Mouse (Mus musculus): Measurements from ENCODE around the gene Pik3ca. TPM values are rescaled to one million over a fixed set of nuclear protein-coding genes. Genes with fewer than 3 reads are reported as not detected.

The Pik3ca gene
- polyA plus RNA-seq, 1 experiment from 2014 or later, result 10.3 TPM

DNA sequence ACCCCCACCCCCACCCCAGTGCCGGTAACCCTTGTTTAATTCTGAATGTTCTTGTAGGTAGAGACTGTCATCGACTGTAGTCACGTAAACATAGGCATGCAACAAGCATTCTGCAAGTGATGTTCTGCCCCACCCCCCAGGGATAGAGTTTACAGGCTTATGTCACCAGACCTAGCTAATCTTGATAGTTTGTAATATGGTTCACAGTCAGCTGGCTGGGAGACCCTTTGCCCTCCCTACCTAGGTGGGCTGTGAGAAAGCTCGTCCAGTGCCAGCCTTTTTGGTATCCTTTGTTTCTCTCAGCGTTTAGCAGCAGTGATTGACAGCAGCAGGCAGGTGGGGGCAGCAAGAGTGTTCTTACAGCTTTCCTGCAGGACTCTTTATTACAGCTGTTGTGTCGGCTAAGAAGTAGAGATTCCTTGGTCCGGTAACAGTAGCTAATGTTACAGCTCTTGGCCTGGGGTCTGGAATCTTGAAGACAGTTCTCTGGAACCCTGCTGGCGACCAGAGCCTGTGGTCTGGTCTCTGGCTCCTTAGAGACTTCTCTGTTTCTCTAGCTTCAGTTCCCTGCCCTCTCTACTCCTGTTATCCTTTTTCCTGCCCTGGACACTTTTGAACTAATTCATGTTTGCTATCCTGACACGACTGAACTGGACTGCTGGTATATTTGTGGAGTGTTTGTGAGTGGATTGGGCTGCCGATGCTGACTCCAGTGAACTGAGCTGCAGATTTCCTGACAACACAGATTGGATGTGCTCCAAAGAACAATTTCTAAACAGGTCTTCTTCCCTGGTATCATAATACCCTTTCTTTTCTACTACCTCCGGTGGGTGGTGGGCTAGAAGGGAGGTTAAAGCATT lies 109.1 kb downstream of the Pik3ca start:
- Histone ChIP-seq H3K27me3 (no peaks in the 10 kb centered on the region), H3K36me3 (no peaks in the 10 kb centered on the region), H3K4me2 (replicated peaks) (no peak overlapping the region), H3K9ac (no peak overlapping the region), H3K4me3 (replicated peaks) (no peak overlapping the region), H3K9me3 (replicated peaks) (no peaks in the 10 kb centered on the region), H3K4me1 (peaks cover 16% of the 10 kb centered on the region), H3K27ac (replicated peaks) (no peak overlapping the region)
- WGBS, result 49% methylated on average over 11 of the region's 11 CpGs
- no peak for ATAC-seq (ENCODE audit: insufficient number of reproducible peaks, low FRiP score, low TSS enrichment, low read depth)

DNA sequence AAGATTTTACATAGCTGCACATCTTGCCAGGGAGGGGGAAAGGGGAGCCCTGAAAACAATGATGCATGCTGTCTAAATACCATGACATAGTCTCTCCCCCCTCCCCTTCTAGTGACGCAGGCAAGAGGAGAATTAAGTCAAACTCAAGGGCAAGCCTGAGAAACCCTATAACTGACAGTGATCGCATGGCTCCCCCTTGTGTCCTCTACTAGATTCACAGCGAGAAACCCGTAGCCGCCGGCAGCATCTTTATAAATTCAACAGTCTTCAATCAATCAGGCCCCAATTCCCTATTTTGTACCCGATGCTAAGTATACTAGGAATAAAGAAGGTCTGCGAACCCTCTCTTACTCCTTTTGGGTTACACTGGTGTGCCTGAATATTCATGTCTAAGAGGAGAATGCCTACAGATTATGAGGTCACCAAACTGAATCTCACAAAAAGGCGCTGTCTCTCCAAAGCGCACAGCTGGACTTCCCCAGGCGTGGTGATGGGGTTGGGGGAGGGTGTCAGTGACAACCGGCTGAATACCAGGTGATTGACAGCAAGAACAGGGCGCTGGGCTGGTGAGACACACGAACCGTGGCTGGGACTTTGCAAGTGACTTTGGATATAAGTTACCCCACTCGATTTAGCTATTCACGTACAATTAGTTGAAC lies 111.3 kb downstream of the Pik3ca start:
- Histone ChIP-seq H3K9ac (no peak overlapping the region), H3K27me3 (no peaks in the 10 kb centered on the region), H3K4me2 (replicated peaks) (peak overlapping the region; percentile 75), H3K36me3 (no peaks in the 10 kb centered on the region), H3K27ac (replicated peaks) (no peak overlapping the region), H3K9me3 (replicated peaks) (no peaks in the 10 kb centered on the region), H3K4me3 (replicated peaks) (peak overlapping the region; percentile 22), H3K4me1 (peaks cover 21% of the 10 kb centered on the region)
- ATAC-seq (ENCODE audit: insufficient number of reproducible peaks, low FRiP score, low TSS enrichment, low read depth), result no peak
- under 1% methylated on average over 17 of the region's 17 CpGs for WGBS

DNA sequence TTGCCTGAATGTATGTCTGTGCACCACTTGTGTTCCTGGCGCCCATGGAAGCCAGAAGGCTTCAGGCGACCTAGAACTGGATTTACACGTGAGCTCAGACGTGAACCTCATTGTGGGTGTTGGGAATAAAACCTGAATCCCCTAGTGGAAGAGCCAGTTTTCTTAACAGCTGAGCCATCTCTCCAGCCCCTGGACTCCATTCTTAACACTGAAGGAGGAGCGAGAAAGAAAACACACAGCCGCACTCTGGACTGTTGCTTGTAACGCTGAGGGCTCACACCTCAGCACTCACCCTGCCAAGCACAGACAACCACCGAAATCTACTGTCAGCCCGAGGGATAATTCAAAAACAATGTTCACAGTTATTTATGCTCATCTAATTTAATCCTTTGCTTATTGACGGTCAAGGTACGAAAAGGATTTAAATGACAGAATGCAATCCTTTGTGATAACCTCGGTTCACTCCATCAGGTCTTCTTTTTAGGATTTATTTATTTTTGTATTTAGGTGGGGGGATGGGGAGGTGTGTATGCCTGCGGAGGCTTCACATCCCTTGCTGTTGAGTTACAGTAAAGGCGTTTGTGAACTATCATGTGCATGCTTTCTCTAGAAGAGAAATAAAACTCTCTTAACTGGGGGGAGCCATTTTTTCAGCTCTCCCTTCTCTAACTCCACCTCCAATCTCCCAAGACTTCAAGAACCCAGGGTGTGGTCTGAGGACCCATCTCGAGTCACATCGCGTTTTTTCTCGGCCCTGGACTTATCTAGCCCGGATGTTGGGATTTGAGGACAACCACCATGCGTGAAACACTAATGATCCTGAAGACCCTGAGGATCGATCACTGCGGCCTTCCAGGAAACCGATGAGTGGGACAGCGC lies 112.3 kb downstream of the Pik3ca start, which contains the start of gene Zfp639:
TSS of gene Zfp639 (plus strand) at position 764 of the 879 bp plus-strand sequence.
- Histone ChIP-seq H3K9ac (peak within 1 kb of the TSS; percentile 86), H3K4me1 (peaks cover 21% of the 10 kb centered on the region), H3K4me2 (replicated peaks) (peak within 1 kb of the TSS; percentile 75), H3K36me3 (peaks cover 2% of the 10 kb centered on the region; the same call in 1 of the 2 replicates), H3K27ac (replicated peaks) (peak within 1 kb of the TSS; percentile 88), H3K27me3 (no peaks in the 10 kb centered on the region), H3K9me3 (replicated peaks) (no peaks in the 10 kb centered on the region), H3K4me3 (replicated peaks) (peak within 1 kb of the TSS; percentile 93)
- ATAC-seq (ENCODE audit: insufficient number of reproducible peaks, low FRiP score, low TSS enrichment, low read depth), result no peak; the same call in 1 of the 2 replicates
- WGBS, result 6% methylated on average over 24 of the region's 24 CpGs

DNA sequence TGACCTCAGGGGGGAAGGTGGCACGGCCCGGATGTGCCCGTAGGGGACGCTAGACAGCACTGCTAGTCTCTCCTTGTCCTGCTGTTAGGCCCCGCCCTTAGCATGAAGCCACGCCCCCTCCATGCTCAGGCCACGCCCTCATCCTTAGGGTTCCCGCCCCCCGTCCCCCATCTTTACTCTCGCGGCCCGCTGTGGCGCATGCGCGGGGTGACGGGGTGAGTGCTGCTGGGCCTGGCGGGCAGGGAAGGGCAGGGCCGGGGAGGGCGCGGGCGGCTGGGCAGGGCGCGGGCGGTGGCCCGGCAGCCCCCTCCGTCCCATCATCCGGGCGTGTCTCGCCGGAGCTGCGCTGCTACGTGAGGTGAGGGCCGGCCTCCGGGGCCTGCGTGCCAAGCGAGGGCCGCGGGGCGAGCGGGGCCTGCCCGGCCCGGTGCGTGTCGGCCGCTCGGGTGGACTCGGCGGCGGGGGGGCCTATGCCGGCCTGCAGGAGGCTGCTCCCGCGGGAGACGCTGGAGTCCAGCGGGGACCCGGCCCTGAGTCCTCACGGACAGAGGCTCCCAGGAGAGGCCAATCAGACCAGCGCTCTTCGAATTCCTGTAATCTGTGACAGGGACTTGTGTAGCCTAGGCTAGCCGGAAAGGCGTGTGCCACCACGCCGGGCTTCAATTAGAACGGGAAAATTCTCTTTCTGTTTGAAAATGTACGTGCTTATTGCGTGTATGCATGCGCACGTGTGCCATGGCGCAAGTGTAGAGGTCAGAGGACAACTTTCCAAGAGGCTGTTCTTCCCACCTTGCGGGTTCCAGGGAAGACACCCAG lies 113.1 kb downstream of the Pik3ca start:
- Histone ChIP-seq H3K36me3 (peaks cover 6% of the 10 kb centered on the region; the same call in 1 of the 2 replicates), H3K4me2 (replicated peaks) (peak overlapping the region; percentile 75), H3K27me3 (no peaks in the 10 kb centered on the region), H3K4me3 (replicated peaks) (peak overlapping the region; percentile 93), H3K9ac (peak overlapping the region; percentile 86), H3K4me1 (peaks cover 21% of the 10 kb centered on the region), H3K27ac (replicated peaks) (peak overlapping the region; percentile 88), H3K9me3 (replicated peaks) (no peaks in the 10 kb centered on the region)
- under 1% methylated on average over 69 of the region's 69 CpGs for WGBS
- ATAC-seq (ENCODE audit: insufficient number of reproducible peaks, low FRiP score, low TSS enrichment, low read depth), result peak; percentile 91

DNA sequence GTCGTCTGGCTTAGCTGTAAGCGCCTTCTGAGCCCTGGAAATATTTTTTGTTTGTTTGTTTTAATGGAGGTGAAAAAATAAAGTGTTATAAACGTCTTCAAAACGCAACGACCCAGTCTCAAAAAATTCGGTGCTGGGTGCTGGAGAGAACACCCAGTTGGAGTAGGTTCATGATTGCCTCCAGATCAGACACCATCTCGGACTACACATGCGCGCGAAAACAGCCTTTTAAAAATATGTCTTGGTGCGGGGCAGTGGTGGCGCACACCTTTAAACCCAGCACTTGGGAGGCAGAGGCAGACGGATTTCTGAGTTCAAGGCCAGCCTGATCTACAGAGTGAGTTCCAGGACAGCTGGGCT lies 113.7 kb downstream of the Pik3ca start:
- peak overlapping the region; percentile 93 for H3K4me3 ChIP-seq (replicated peaks)
- H3K36me3 ChIP-seq, result peaks cover 12% of the 10 kb centered on the region; the same call in 1 of the 2 replicates
- peak overlapping the region; percentile 75 for H3K4me2 ChIP-seq (replicated peaks)
- peak overlapping the region; percentile 88; the same call in 1 of the 2 replicates for H3K27ac ChIP-seq (replicated peaks)
- peak overlapping the region; percentile 86 for H3K9ac ChIP-seq
- no peaks in the 10 kb centered on the region for H3K27me3 ChIP-seq
- H3K9me3 ChIP-seq (replicated peaks), result no peaks in the 10 kb centered on the region
- WGBS, result 2% methylated on average over 13 of the region's 13 CpGs
- ATAC-seq (ENCODE audit: insufficient number of reproducible peaks, low FRiP score, low TSS enrichment, low read depth), result no peak
- H3K4me1 ChIP-seq, result peaks cover 21% of the 10 kb centered on the region

DNA sequence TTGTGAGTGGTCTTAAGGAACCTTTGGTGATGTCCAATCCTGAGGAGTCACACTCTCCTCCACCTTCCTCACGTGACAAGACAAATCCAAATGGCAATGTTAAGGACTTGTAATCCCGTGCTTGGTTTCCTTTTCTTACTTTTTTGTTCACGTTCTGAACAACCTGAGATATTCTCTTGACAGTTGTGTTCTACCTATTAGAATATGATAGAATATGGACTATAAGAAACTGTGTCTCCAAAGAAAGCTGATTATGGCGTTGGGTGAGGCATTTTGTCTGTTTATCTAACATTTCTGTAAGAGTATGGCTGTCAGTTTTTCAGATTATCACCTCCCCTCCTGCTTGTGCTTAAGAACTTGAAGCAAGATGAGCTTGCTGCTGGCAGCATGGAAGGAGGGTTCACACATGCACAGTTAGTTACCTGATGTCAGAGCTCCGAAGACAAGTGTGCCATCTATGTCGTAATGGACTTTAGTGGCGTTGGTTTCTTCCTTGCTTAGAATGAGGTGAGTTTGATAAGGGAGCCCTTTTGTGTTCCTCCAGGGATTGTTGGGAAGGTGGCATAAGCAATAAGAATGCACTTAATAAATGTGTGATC lies 115.3 kb downstream of the Pik3ca start:
- no peak for ATAC-seq (ENCODE audit: insufficient number of reproducible peaks, low FRiP score, low TSS enrichment, low read depth)
- Histone ChIP-seq H3K4me1 (peaks cover 21% of the 10 kb centered on the region), H3K36me3 (peaks cover 26% of the 10 kb centered on the region), H3K27ac (replicated peaks) (no peak overlapping the region), H3K4me3 (replicated peaks) (no peak overlapping the region), H3K4me2 (replicated peaks) (no peak overlapping the region), H3K27me3 (no peaks in the 10 kb centered on the region), H3K9ac (no peak overlapping the region), H3K9me3 (replicated peaks) (no peaks in the 10 kb centered on the region)
- WGBS, result 89% methylated on average over 7 of the region's 7 CpGs

DNA sequence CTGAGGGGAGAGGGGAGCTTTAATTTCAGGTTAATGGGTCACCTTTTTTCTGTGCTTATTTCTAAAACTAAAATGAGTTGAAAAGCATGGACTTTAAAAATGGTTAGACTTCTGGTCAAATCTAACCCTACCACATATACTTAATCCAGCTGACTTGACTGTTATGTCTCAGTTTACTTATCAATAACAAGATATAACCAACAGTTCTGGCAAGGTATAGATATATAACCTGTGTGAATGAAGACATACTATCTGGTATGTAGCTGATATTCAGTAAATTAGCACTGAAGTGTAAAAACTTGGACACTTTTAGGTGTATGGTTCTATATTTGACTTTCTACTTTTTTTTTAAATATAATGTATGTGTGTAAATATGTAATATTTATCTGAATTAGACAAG lies 116.1 kb downstream of the Pik3ca start:
- Histone ChIP-seq H3K4me3 (replicated peaks) (no peak overlapping the region), H3K36me3 (peaks cover 31% of the 10 kb centered on the region), H3K4me1 (peaks cover 20% of the 10 kb centered on the region), H3K27ac (replicated peaks) (no peak overlapping the region), H3K27me3 (no peaks in the 10 kb centered on the region), H3K4me2 (replicated peaks) (no peak overlapping the region), H3K9ac (no peak overlapping the region), H3K9me3 (replicated peaks) (no peaks in the 10 kb centered on the region)
- ATAC-seq (ENCODE audit: insufficient number of reproducible peaks, low FRiP score, low TSS enrichment, low read depth), result no peak

Other genes with a start within 250 kb of the Pik3ca start
- gene Zmat3, start 31.7 kb upstream of the Pik3ca start, polyA plus RNA-seq (2015; fragmentation: Nextera tagmentation; extraction: Ambion mirVana), result 4.7 and 4.8 TPM in 2 replicates
- gene Kcnmb3, start 94.6 kb downstream of the Pik3ca start, polyA plus RNA-seq (2015; fragmentation: Nextera tagmentation; extraction: Ambion mirVana), result 0.41 and 0.59 TPM in 2 replicates
- gene Zfp639, start 112.6 kb downstream of the Pik3ca start, polyA plus RNA-seq (2015; fragmentation: Nextera tagmentation; extraction: Ambion mirVana), result 35.8 and 43.2 TPM in 2 replicates
- gene Mfn1, start 131.8 kb downstream of the Pik3ca start, polyA plus RNA-seq (2015; fragmentation: Nextera tagmentation; extraction: Ambion mirVana), result 27.2 and 33.8 TPM in 2 replicates
- gene Gnb4, start 218.9 kb downstream of the Pik3ca start, polyA plus RNA-seq (2015; fragmentation: Nextera tagmentation; extraction: Ambion mirVana), result 75.1 and 77.0 TPM in 2 replicates